Mouse (Mus musculus) stomach, embryonic 14.5 days (tissue): ENCODE measurements around the gene Gm9. TPM values are rescaled to one million over a fixed set of nuclear protein-coding genes. Genes with fewer than 3 reads are reported as not detected.
"Not testable (repeated sequence)": the region's sequence is repeated elsewhere in the genome, so short reads cannot be mapped to it uniquely, and the experiment has no call there.

Source experiments
- ATAC-seq: fragments of 200-750 bp; cut with Nextera tagmentation; 2 replicates; pipeline ENCODE4 v1.8.0; 2017; ENCODE audit warnings: low read depth, moderate TSS enrichment; ENCODE audit not compliant: insufficient number of reproducible peaks, insufficient read depth, low FRiP score
- H3K27ac ChIP-seq: fragments of 300-500 bp; sonication (generic); 2 replicates; pipeline ENCODE4 v1.5.1; 2014; ENCODE audit warnings: mild to moderate bottlenecking, low read length, moderate library complexity, mixed read lengths
- H3K27me3 ChIP-seq: fragments of 300-500 bp; sonication (generic); 2 replicates; pipeline ENCODE4 v1.6.1; 2014; ENCODE audit warnings: low read length, control low read depth, mixed read lengths; ENCODE audit not compliant: control insufficient read depth, insufficient read depth
- H3K36me3 ChIP-seq: fragments of 300-500 bp; sonication (generic); 2 replicates; pipeline ENCODE4 v1.6.1; 2014; ENCODE audit warnings: mild to moderate bottlenecking, control low read depth, low read length, moderate library complexity, mixed read lengths; ENCODE audit not compliant: control insufficient read depth, insufficient read depth
- H3K4me1 ChIP-seq: fragments of 300-500 bp; sonication (generic); 2 replicates; pipeline ENCODE4 v1.6.1; 2014; ENCODE audit warnings: low read length, control low read depth, mixed read lengths; ENCODE audit not compliant: control insufficient read depth, insufficient read depth
- H3K4me2 ChIP-seq: fragments of 300-500 bp; sonication (generic); replicated peaks from 2 replicates; pipeline ENCODE4 v1.6.1; 2014; ENCODE audit warnings: low read depth, low read length, control low read depth
- H3K4me3 ChIP-seq: fragments of 300-500 bp; sonication (generic); 2 replicates; pipeline ENCODE4 v1.5.1; 2014; ENCODE audit warnings: low read depth, low read length, control low read depth
- H3K9ac ChIP-seq: fragments of 300-500 bp; sonication (generic); replicated peaks from 2 replicates; pipeline ENCODE4 v1.6.1; 2014; ENCODE audit warnings: low read depth, mild to moderate bottlenecking, control low read depth, low read length, moderate library complexity, mixed read lengths
- H3K9me3 ChIP-seq: fragments of 300-500 bp; sonication (generic); 2 replicates; pipeline ENCODE4 v1.6.1; 2016; ENCODE audit warnings: low read depth, low read length, control low read depth; ENCODE audit not compliant: control insufficient read depth
- WGBS: fragments of 180-500 bp; shearing (Covaris S2); extraction: QIAGEN DNeasy Blood & Tissue Kit; methylation state at CpG from one replicate; pipeline ENCODE4 v1.1.7; 2014; 5-methylcytosine and 5-hydroxymethylcytosine counted together
- polyA plus RNA-seq: library from polyadenylated mRNA; unstranded; fragments of >200 nt; fragmentation: Nextera tagmentation; extraction: Ambion mirVana; gene quantifications from 2 replicates; pipeline ENCODE4 v1.2.1, GENCODE M21; 2014

Gm9 gene
- polyA plus RNA-seq, 1 experiment from 2014 or later, result not detected

DNA sequence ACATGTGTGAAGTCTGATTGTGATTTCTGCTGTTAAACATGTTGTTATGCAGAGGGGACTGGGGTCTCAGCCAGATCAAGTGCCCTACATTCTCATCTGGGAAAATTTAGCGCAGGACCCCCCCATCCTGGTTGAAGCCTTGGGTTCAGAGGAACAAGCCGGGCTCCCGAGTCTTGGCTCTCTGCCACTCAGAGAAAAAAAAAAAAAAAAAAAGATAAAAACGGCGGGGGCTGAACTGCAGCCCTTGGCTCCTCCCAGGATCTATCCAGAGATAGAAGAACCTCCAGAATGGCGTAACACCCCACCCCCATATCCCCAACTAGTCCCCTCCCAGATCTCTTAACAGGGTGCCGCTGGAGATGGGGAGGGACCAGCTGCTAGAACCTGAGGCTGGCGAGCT lies 26.4 kb downstream of the Gm9 start:
- WGBS, result 63% methylated on average over 7 of the region's 8 CpGs
- H3K36me3 ChIP-seq, H3K27me3 ChIP-seq: not testable (repeated sequence)

GRCm38 (mm10) chrX:37168742-37169141 lies 42.1 kb downstream of the Gm9 start, which contains the start of gene Akap14:
TSS of gene Akap14 (minus strand) at chrX:37168842.
- 55% methylated on average over 5 of the region's 5 CpGs for WGBS
- ATAC-seq, result no peak
- Histone ChIP-seq H3K9me3 (no peaks in the 10 kb centered on the region), H3K4me2 (no peak within 1 kb of the TSS), H3K4me1 (no peaks in the 10 kb centered on the region), H3K27me3 (no peaks in the 10 kb centered on the region), H3K9ac (no peak within 1 kb of the TSS), H3K27ac (no peak within 1 kb of the TSS), H3K36me3 (no peaks in the 10 kb centered on the region), H3K4me3 (no peak within 1 kb of the TSS)

More for the DNA sequence above, 26.4 kb downstream of the Gm9 start:
- H3K4me2 ChIP-seq, ATAC-seq, H3K4me3 ChIP-seq, H3K27ac ChIP-seq, H3K9me3 ChIP-seq, H3K4me1 ChIP-seq, H3K9ac ChIP-seq: not testable (repeated sequence)

GRCm38 (mm10) chrX:37167085-37167484 lies 43.8 kb downstream of the Gm9 start:
- Histone ChIP-seq H3K4me1 (no peaks in the 10 kb centered on the region), H3K9ac (no peak overlapping the region), H3K36me3 (no peaks in the 10 kb centered on the region), H3K27me3 (no peaks in the 10 kb centered on the region), H3K27ac (no peak overlapping the region), H3K4me3 (no peak overlapping the region), H3K9me3 (no peaks in the 10 kb centered on the region), H3K4me2 (no peak overlapping the region)
- 48% methylated on average over 3 of the region's 3 CpGs for WGBS
- ATAC-seq, result no peak

DNA sequence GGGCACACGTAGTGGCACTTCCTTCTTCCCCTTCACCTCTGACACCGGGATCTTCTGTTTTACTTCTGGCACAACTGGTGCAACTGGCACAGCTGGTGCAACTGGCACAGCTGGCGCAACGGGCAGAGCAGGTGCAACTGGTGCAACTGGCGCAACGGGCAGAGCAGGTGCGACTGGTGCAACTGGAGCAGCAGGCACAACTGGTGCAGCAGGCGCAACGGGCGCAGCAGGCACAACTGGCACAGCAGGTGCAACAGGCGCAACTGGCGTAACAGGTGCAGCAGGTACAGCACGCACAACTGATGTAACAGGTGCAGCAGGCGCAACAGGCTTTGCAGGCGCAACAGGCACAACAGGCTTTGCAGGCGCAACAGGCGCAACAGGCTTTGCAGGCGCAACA lies 47.7 kb downstream of the Gm9 start:
- 78% methylated on average over 18 of the region's 18 CpGs for WGBS
- ATAC-seq, result no peak
- Histone ChIP-seq H3K9ac (no peak overlapping the region), H3K4me3 (no peak overlapping the region), H3K4me1 (no peaks in the 10 kb centered on the region), H3K9me3 (no peaks in the 10 kb centered on the region), H3K4me2 (no peak overlapping the region), H3K27me3 (no peaks in the 10 kb centered on the region), H3K27ac (no peak overlapping the region), H3K36me3 (no peaks in the 10 kb centered on the region)

DNA sequence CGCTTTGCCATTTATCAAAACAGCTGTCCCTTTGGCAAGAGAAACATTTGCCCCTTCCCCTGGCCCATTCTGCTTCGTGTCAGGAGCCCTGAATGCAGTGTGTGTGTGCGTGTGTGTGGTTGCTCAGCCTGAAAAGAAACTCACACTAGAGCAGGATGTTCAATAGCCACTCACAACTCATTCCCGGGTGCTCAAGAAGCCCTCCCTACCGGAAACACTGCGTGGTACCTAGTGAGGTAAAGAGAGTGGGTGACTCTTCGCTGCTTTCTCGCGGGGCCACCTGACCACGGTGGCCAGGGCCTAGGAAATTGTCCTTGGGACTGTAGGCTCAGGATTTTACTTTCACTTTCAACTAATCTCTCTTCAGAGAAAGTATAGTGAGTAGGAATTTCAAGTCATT lies 49.7 kb downstream of the Gm9 start:
- Histone ChIP-seq H3K27me3 (no peaks in the 10 kb centered on the region), H3K36me3 (no peaks in the 10 kb centered on the region), H3K9ac (no peak overlapping the region), H3K4me3 (no peak overlapping the region), H3K9me3 (no peaks in the 10 kb centered on the region), H3K4me1 (no peaks in the 10 kb centered on the region), H3K4me2 (no peak overlapping the region), H3K27ac (no peak overlapping the region)
- no peak for ATAC-seq
- 66% methylated on average over 10 of the region's 10 CpGs for WGBS

Other genes starting within 250 kb of the Gm9 start
- gene Sept6, start 219.2 kb downstream of the Gm9 start, polyA plus RNA-seq, result 21.0 and 24.7 TPM in 2 replicates
- gene Sowahd, start 162.2 kb downstream of the Gm9 start, polyA plus RNA-seq, result 0.27 TPM in 1 of 2 replicates, not detected in the other
- gene Rpl39, start 125.6 kb downstream of the Gm9 start, polyA plus RNA-seq, result 674 and 682 TPM in 2 replicates
- gene Upf3b, start 100.7 kb downstream of the Gm9 start, polyA plus RNA-seq, result 25.4 and 26.3 TPM in 2 replicates
- gene Nkap, start 84.2 kb downstream of the Gm9 start, polyA plus RNA-seq, result 19.0 and 19.3 TPM in 2 replicates
- 0.13 TPM in 1 of 2 replicates, not detected in the other for gene Akap14, start 42.2 kb downstream of the Gm9 start, polyA plus RNA-seq
- gene Ndufa1, start 19.9 kb downstream of the Gm9 start, polyA plus RNA-seq, result 400 and 468 TPM in 2 replicates
- gene Rnf113a1, start 19.8 kb downstream of the Gm9 start, polyA plus RNA-seq, result 10.5 and 10.7 TPM in 2 replicates
- gene Rhox1, start 11.2 kb upstream of the Gm9 start, polyA plus RNA-seq, result not detected in 2 replicates
- not detected in 2 replicates for gene Rhox2a, start 33.9 kb upstream of the Gm9 start, polyA plus RNA-seq
- gene Rhox3a, start 38.9 kb upstream of the Gm9 start, polyA plus RNA-seq, result not detected in 2 replicates
- not detected in 2 replicates for gene Rhox4a, start 54.3 kb upstream of the Gm9 start, polyA plus RNA-seq
- gene Rhox3a2, start 169.0 kb upstream of the Gm9 start, polyA plus RNA-seq, result not detected in 2 replicates
- not detected in 2 replicates for gene Rhox4a2, start 179.8 kb upstream of the Gm9 start, polyA plus RNA-seq
- gene Rhox2b, start 201.0 kb upstream of the Gm9 start, polyA plus RNA-seq, result not detected in 2 replicates
- gene Rhox4b, start 221.5 kb upstream of the Gm9 start, polyA plus RNA-seq, result not detected in 2 replicates
- gene Rhox2c, start 242.6 kb upstream of the Gm9 start, polyA plus RNA-seq, result not detected in 2 replicates
- gene Rhox3c, start 247.5 kb upstream of the Gm9 start, polyA plus RNA-seq, result not detected in 2 replicates